Mouse (Mus musculus) stomach, postnatal 0 days (tissue): ENCODE measurements around the gene Ptprg. TPM values are rescaled to one million over a fixed set of nuclear protein-coding genes. Genes with fewer than 3 reads are reported as not detected.

Experiments used
- ATAC-seq: fragments of 200-750 bp; cut with Nextera tagmentation; 2 replicates; pipeline ENCODE4 v1.8.0; 2017; ENCODE audit not compliant: low FRiP score, low TSS enrichment
- DNase-seq: peaks from one replicate; pipeline ENCODE4 v3.0.0-alpha.2; 2016; ENCODE audit warnings: low spot score
- H3K27ac ChIP-seq: fragments of 300-500 bp; sonication (generic); replicated peaks from 2 replicates; pipeline ENCODE4 v1.5.1; 2014; ENCODE audit warnings: mild to moderate bottlenecking, control low read depth
- H3K27me3 ChIP-seq: fragments of 300-500 bp; sonication (generic); 2 replicates; pipeline ENCODE4 v1.6.1; 2014; ENCODE audit warnings: low read length; ENCODE audit not compliant: control insufficient read depth, insufficient read depth
- H3K36me3 ChIP-seq: fragments of 300-500 bp; sonication (generic); 2 replicates; pipeline ENCODE4 v1.6.1; 2014; ENCODE audit warnings: low read length, mixed read lengths; ENCODE audit not compliant: control insufficient read depth, insufficient read depth
- H3K4me1 ChIP-seq: fragments of 300-500 bp; sonication (generic); replicated peaks from 2 replicates; pipeline ENCODE4 v1.6.1; 2014; ENCODE audit warnings: antibody characterized with exemption; ENCODE audit not compliant: control insufficient read depth, insufficient read depth
- H3K4me2 ChIP-seq: fragments of 300-500 bp; sonication (generic); replicated peaks from 2 replicates; pipeline ENCODE4 v1.6.1; 2014; ENCODE audit warnings: low read depth, mild to moderate bottlenecking, control low read depth, moderate library complexity
- H3K4me3 ChIP-seq: fragments of 300-500 bp; sonication (generic); 2 replicates; pipeline ENCODE4 v1.5.1; 2014; ENCODE audit warnings: low read depth, low read length, control low read depth
- H3K9ac ChIP-seq: fragments of 300-500 bp; sonication (generic); 2 replicates; pipeline ENCODE4 v1.6.1; 2014; ENCODE audit warnings: mild to moderate bottlenecking, low read length, control low read depth, mixed read lengths
- H3K9me3 ChIP-seq: fragments of 300-500 bp; sonication (generic); 2 replicates; pipeline ENCODE4 v1.6.1; 2016; ENCODE audit warnings: low read length; ENCODE audit not compliant: control insufficient read depth
- CTCF ChIP-seq: IDR thresholded peaks from 2 replicates; pipeline ENCODE4 v1.5.1; 2016; ENCODE audit warnings: antibody characterized with exemption, low read depth, mild to moderate bottlenecking, moderate library complexity
- EP300 ChIP-seq: optimal IDR thresholded peaks from 2 replicates; pipeline ENCODE3; 2016; ENCODE audit warnings: antibody characterized with exemption
- WGBS: fragments of 180-500 bp; shearing (Covaris S2); extraction: QIAGEN DNeasy Blood & Tissue Kit; methylation state at CpG from one replicate; pipeline ENCODE4 v1.1.7; 2014; 5-methylcytosine and 5-hydroxymethylcytosine counted together
- polyA plus RNA-seq: library from polyadenylated mRNA; unstranded; fragments of >200 nt; fragmentation: Nextera tagmentation; extraction: Ambion mirVana; gene quantifications from 2 replicates; pipeline ENCODE4 v1.2.1, GENCODE M21; 2015

Ptprg gene
- polyA plus RNA-seq, 1 experiment from 2014 or later, result 6.2 TPM

GRCm38 (mm10) chr14:12036530-12037283 lies 483.4 kb downstream of the Ptprg start:
- DNase-seq, result no peak
- Histone ChIP-seq H3K9ac (no peak overlapping the region), H3K27ac (no peak overlapping the region), H3K27me3 (no peaks in the 10 kb centered on the region), H3K36me3 (no peaks in the 10 kb centered on the region), H3K9me3 (no peaks in the 10 kb centered on the region), H3K4me2 (no peak overlapping the region), H3K4me3 (no peak overlapping the region), H3K4me1 (no peaks in the 10 kb centered on the region)
- no peak for ATAC-seq
- WGBS, result 80% methylated on average over 11 of the region's 11 CpGs
- TF ChIP-seq CTCF, result no peak
- no peak for TF ChIP-seq EP300

DNA sequence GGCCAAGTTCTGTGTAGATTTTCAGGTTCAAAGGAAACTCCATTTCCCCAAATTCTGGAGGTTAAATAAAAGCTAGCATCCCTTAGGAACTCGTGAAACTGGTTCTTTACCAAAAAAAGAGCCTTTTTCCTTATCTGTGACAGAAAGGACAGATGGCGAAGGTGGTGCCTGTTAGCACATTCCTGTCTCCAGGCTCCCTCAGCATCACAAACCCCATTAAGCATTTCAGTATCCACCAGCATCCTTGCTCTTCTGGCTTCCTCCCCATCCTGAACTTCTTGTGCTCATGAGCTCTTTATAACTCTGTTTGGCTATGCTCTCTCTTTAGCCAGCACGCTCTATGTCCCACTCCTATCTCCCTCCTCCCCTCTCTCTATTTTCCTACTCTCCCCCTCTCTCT lies 486.4 kb downstream of the Ptprg start:
- DNase-seq (no peak), ATAC-seq (no peak)
- WGBS, result 77% methylated on average over 3 of the region's 3 CpGs
- Histone ChIP-seq H3K36me3 (no peaks in the 10 kb centered on the region), H3K4me3 (no peak overlapping the region), H3K9me3 (no peaks in the 10 kb centered on the region), H3K27me3 (no peaks in the 10 kb centered on the region), H3K4me1 (no peaks in the 10 kb centered on the region), H3K4me2 (no peak overlapping the region), H3K9ac (no peak overlapping the region), H3K27ac (no peak overlapping the region)
- TF ChIP-seq CTCF (no peak), EP300 (no peak)

DNA sequence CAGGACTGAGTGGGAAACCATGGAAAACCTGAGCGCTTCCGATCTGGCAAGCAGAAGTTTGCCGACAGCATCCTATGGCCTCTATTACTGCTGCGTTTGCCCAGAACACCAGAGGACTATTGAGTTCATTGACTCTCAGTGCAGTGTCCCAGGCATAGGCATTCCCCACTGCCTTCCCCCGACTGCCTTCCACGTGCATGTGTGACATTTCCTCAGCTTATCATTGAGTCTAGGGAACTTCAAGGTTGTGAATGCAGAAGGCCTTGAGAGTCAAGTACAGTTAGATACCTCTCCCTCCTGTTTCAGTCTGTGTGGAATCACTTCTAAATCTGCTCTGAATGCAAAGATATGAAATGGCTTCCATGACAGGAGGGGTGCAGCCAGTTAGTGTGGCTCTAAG lies 488.2 kb downstream of the Ptprg start:
- DNase-seq, result no peak
- TF ChIP-seq EP300, result no peak
- no peak for TF ChIP-seq CTCF

DNA sequence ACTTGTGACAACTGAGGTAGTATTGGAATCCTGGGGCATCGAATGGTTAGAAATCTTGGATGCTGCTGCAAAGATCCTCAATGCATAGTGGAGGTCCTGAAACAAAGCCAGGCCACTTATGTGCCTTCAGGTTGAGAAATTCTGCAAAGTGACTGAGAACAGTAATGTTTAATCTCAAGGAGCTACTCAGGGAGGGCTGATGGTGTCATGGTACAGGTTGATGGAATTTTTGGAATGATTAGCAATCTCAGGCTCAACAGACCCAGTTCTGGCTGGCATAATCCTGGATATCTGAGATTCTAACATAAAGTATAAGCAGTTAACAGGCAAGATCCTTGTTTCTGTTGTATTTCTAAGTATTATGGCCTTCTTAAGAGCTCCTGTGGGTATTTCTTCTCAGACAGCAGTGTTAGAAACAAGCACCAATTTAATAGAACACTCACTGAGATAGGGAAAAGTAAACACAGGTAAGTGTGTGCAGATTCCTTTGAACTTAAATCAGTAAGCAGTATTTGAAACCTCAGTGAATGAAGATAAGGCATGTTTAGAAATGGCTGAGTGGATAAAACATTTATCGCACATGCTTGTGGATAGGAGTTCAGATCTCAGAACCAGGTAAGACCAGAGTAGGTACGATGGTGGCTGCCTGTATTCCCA lies 493.0 kb downstream of the Ptprg start:
- H3K36me3 ChIP-seq, result no peaks in the 10 kb centered on the region
- no peak overlapping the region for H3K4me2 ChIP-seq
- H3K4me1 ChIP-seq, result no peaks in the 10 kb centered on the region
- DNase-seq, result no peak
- no peaks in the 10 kb centered on the region for H3K9me3 ChIP-seq
- no peak overlapping the region for H3K4me3 ChIP-seq
- TF ChIP-seq EP300, result no peak
- no peak for TF ChIP-seq CTCF
- H3K27me3 ChIP-seq, result no peaks in the 10 kb centered on the region
- no peak overlapping the region for H3K27ac ChIP-seq
- ATAC-seq, result no peak
- WGBS, result 61% methylated on average over 3 of the region's 3 CpGs
- H3K9ac ChIP-seq, result no peak overlapping the region

More for the DNA sequence above, 488.2 kb downstream of the Ptprg start:
- Histone ChIP-seq H3K27ac (no peak overlapping the region), H3K9ac (no peak overlapping the region), H3K4me3 (no peak overlapping the region), H3K27me3 (no peaks in the 10 kb centered on the region), H3K4me2 (no peak overlapping the region), H3K9me3 (no peaks in the 10 kb centered on the region), H3K4me1 (no peaks in the 10 kb centered on the region), H3K36me3 (no peaks in the 10 kb centered on the region)
- no peak for ATAC-seq
- WGBS, result 95% methylated on average over 6 of the region's 6 CpGs

DNA sequence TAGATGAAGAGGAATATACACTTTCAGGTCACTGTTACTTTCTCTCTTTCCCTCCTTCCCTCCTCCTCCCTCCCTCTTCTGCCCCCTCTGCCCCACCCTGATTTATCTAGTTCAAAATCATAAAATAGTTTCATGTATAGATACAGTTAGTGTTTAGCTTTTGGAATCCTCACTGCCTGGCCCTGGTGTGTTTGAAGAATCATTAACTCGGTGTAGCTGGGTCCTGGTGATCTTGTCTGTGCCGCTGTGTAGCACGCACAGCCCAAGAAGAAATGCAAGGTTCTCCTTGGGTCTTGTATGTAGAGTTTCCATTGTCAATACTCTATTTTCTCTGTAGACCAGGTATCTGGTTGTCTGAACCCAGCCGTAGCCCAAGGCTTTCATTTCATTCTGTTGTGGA lies 494.3 kb downstream of the Ptprg start:
- WGBS, result 93% methylated on average over 4 of the region's 4 CpGs
- TF ChIP-seq EP300 (no peak), CTCF (no peak)
- Histone ChIP-seq H3K27me3 (no peaks in the 10 kb centered on the region), H3K4me2 (no peak overlapping the region), H3K9me3 (no peaks in the 10 kb centered on the region), H3K9ac (no peak overlapping the region), H3K36me3 (no peaks in the 10 kb centered on the region), H3K4me1 (no peaks in the 10 kb centered on the region), H3K4me3 (no peak overlapping the region), H3K27ac (no peak overlapping the region)
- ATAC-seq (no peak), DNase-seq (no peak)

DNA sequence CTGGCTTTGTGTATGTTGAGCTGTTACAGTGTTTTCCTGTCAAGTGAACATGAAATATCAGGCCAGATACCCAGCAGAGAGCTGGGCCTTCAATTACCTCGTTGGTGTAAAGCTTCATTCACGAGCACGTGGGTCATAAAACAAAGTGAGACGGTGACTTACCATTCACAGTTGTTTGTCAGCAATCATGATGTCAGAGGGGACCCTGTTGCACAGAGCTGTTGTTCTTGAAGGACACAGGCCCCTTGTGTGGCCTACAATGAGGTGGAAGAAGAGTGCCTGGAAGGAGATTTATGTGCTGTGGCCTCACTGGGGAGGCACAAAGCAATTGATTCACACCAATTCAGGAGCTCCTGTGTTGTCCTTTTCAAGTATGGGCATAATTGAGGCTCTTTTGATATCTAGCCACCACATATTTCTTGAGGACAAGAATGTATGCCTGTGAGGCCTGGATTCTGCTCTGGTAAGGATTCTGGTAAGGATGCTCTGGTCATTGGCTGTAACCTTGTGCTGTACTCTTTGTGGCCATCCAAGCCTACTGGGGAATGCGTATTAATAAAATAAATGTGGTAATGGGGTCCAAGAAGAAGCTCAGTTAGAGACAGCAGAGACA lies 503.7 kb downstream of the Ptprg start:
- DNase-seq (no peak), ATAC-seq (no peak)
- 64% methylated on average over 5 of the region's 5 CpGs for WGBS
- H3K4me2 ChIP-seq, result no peak overlapping the region
- H3K9me3 ChIP-seq, result no peaks in the 10 kb centered on the region
- no peak overlapping the region for H3K4me3 ChIP-seq
- H3K27me3 ChIP-seq, result no peaks in the 10 kb centered on the region
- no peak overlapping the region for H3K27ac ChIP-seq
- no peaks in the 10 kb centered on the region for H3K36me3 ChIP-seq
- H3K9ac ChIP-seq, result no peak overlapping the region
- no peaks in the 10 kb centered on the region for H3K4me1 ChIP-seq
- no peak for TF ChIP-seq EP300
